Mouse (Mus musculus) MEL (cell line): ENCODE measurements around the gene Pphln1. TPM values are rescaled to one million over a fixed set of nuclear protein-coding genes. Genes with fewer than 3 reads are reported as not detected.

ENCODE experiments used
- DNase-seq: peaks from one replicate; pipeline ENCODE4 v3.0.0; 2011; ENCODE audit warnings: low read depth, low spot score
- H3K27ac ChIP-seq: 2 replicates; pipeline ENCODE4 v1.5.1; 2012; ENCODE audit warnings: low read depth, mild to moderate bottlenecking, control low read depth, low read length, moderate library complexity; ENCODE audit not compliant: control insufficient read depth
- H3K27me3 ChIP-seq, 2 experiments: fragments of 150-350 bp in 1 of 2; sonication (generic) in 1 of 2; 2 replicates each; pipeline ENCODE4 v1.6.1; 2012; ENCODE audit warnings: low read length in 2 of 2, mild to moderate bottlenecking in 2 of 2, improper control_type of control experiment in 1 of 2, moderate library complexity in 1 of 2; ENCODE audit not compliant: insufficient read depth in 2 of 2, control insufficient read depth in 1 of 2
- H3K36me3 ChIP-seq, 2 experiments: 2 replicates each; pipeline ENCODE4 v1.6.1; 2012 to 2014; ENCODE audit warnings: low read length in 2 of 2, improper control_type of control experiment in 1 of 2, inconsistent platforms in 1 of 2, mild to moderate bottlenecking in 1 of 2; ENCODE audit not compliant: insufficient read depth in 2 of 2, control insufficient read depth in 1 of 2
- H3K4me1 ChIP-seq, 2 experiments: fragments of 150-350 bp in 1 of 2; sonication (generic) in 1 of 2; 2 replicates each; pipeline ENCODE4 v1.6.1; 2012; ENCODE audit warnings: low read length in 2 of 2, improper control_type of control experiment in 1 of 2, mild to moderate bottlenecking in 1 of 2; ENCODE audit not compliant: insufficient read depth in 2 of 2, control insufficient read depth in 1 of 2
- H3K4me3 ChIP-seq, 2 experiments: fragments of 150-350 bp in 1 of 2; sonication (generic) in 1 of 2; 2 replicates each; pipeline ENCODE4 v1.5.1; 2012; ENCODE audit warnings: low read depth in 2 of 2, low read length in 2 of 2, mild to moderate bottlenecking in 2 of 2, moderate library complexity in 2 of 2, control low read depth in 1 of 2, improper control_type of control experiment in 1 of 2; ENCODE audit not compliant: control insufficient read depth in 1 of 2, insufficient read depth in 1 of 2
- H3K79me2 ChIP-seq: 2 replicates; pipeline ENCODE4 v1.6.1; 2012; ENCODE audit warnings: mild to moderate bottlenecking, low read length, moderate library complexity; ENCODE audit not compliant: control insufficient read depth, poor library complexity, insufficient read depth
- H3K9ac ChIP-seq: 2 replicates; pipeline ENCODE4 v1.6.1; 2012; ENCODE audit warnings: low read depth, mild to moderate bottlenecking, control low read depth, low read length, moderate library complexity; ENCODE audit not compliant: control insufficient read depth, poor library complexity, severe bottlenecking
- H3K9me3 ChIP-seq: fragments of 150-350 bp; sonication (generic); replicated peaks from 2 replicates; pipeline ENCODE4 v1.6.1; 2012; ENCODE audit warnings: mild to moderate bottlenecking, low read length, improper control_type of control experiment, moderate library complexity; ENCODE audit not compliant: insufficient read depth
- CHD1 ChIP-seq: IDR thresholded peaks from 2 replicates; pipeline ENCODE4 v1.6.1; 2012; ENCODE audit warnings: low read depth, mild to moderate bottlenecking, inconsistent platforms, low read length, improper control_type of control experiment
- CHD2 ChIP-seq: IDR thresholded peaks from 2 replicates; pipeline ENCODE4 v1.6.1; 2011; ENCODE audit warnings: low read length, improper control_type of control experiment
- CTCF ChIP-seq, 3 experiments: IDR thresholded peaks in 2 of 3; conservative IDR thresholded peaks in 1 of 3; 2 replicates each; pipeline ENCODE4 v1.5.1; 2011 to 2012; ENCODE audit warnings: low read length in 3 of 3, low read depth in 2 of 3, mild to moderate bottlenecking in 2 of 3, improper control_type of control experiment in 1 of 3, inconsistent platforms in 1 of 3, mixed read lengths in 1 of 3, moderate library complexity in 1 of 3; ENCODE audit not compliant: control insufficient read depth in 1 of 3, insufficient read depth in 1 of 3, poor library complexity in 1 of 3, severe bottlenecking in 1 of 3
- ELF1 ChIP-seq: IDR thresholded peaks from 2 replicates; pipeline ENCODE4 v1.6.1; 2014; ENCODE audit warnings: low read depth, mild to moderate bottlenecking, inconsistent platforms, low read length, improper control_type of control experiment, moderate library complexity
- GABPA ChIP-seq: IDR thresholded peaks from 2 replicates; pipeline ENCODE4 v1.6.1; 2012; ENCODE audit warnings: low read depth, mild to moderate bottlenecking, inconsistent platforms, low read length, improper control_type of control experiment, moderate library complexity
- HCFC1 ChIP-seq: IDR thresholded peaks from 2 replicates; pipeline ENCODE4 v1.6.1; 2012; ENCODE audit warnings: low read depth, mild to moderate bottlenecking, inconsistent platforms, low read length, improper control_type of control experiment, moderate library complexity
- MAZ ChIP-seq: IDR thresholded peaks from 2 replicates; pipeline ENCODE4 v1.6.1; 2012; ENCODE audit warnings: low read depth, mild to moderate bottlenecking, inconsistent platforms, low read length, improper control_type of control experiment
- MYC ChIP-seq: IDR thresholded peaks from 2 replicates; pipeline ENCODE4 v1.6.1; 2011; ENCODE audit warnings: low read depth, mild to moderate bottlenecking, low read length, improper control_type of control experiment, moderate library complexity
- NRF1 ChIP-seq: IDR thresholded peaks from 2 replicates; pipeline ENCODE4 v1.6.1; 2014; ENCODE audit warnings: low read depth, mild to moderate bottlenecking, inconsistent platforms, low read length, improper control_type of control experiment, moderate library complexity; ENCODE audit not compliant: poor library complexity, insufficient read depth, severe bottlenecking
- POLR2AphosphoS5 ChIP-seq: IDR thresholded peaks from 2 replicates; pipeline ENCODE4 v1.6.1; 2012; ENCODE audit warnings: low read depth, borderline replicate concordance, mild to moderate bottlenecking, inconsistent platforms, low read length, moderate library complexity, mixed read lengths
- SIN3A ChIP-seq: IDR thresholded peaks from 2 replicates; pipeline ENCODE4 v1.6.1; 2012; ENCODE audit warnings: low read length, improper control_type of control experiment, inconsistent platforms
- TCF12 ChIP-seq: IDR thresholded peaks from 2 replicates; pipeline ENCODE4 v1.6.1; 2014; ENCODE audit warnings: low read depth, mild to moderate bottlenecking, inconsistent platforms, low read length, improper control_type of control experiment, moderate library complexity
- USF1 ChIP-seq: IDR thresholded peaks from 2 replicates; pipeline ENCODE4 v1.6.1; 2014; ENCODE audit warnings: low read depth, mild to moderate bottlenecking, inconsistent platforms, low read length, improper control_type of control experiment, moderate library complexity
- polyA plus RNA-seq, 2 experiments: library from polyadenylated mRNA; stranded (reverse) in 1 of 2; unstranded in 1 of 2; fragments of >175 nt in 1 of 2; fragments of >200 nt in 1 of 2; gene quantifications; 2 replicates each; pipeline versions ENCODE4 v1.2.1 to v1.2.4; 2012; ENCODE audit warnings: low replicate concordance in 2 of 2, low read depth in 1 of 2; ENCODE audit not compliant: insufficient read length in 2 of 2, insufficient read depth in 1 of 2, missing spikeins in 1 of 2
- total RNA-seq: library from RNA; depleted of rRNA; stranded (reverse); fragments of 300-350 nt; gene quantifications from 2 replicates; pipeline ENCODE4 v1.2.3, GENCODE M21; 2012

Gene Pphln1
- total and polyA plus RNA-seq, 3 experiments = 43.4 to 63.0 (median 50.1) TPM

DNA sequence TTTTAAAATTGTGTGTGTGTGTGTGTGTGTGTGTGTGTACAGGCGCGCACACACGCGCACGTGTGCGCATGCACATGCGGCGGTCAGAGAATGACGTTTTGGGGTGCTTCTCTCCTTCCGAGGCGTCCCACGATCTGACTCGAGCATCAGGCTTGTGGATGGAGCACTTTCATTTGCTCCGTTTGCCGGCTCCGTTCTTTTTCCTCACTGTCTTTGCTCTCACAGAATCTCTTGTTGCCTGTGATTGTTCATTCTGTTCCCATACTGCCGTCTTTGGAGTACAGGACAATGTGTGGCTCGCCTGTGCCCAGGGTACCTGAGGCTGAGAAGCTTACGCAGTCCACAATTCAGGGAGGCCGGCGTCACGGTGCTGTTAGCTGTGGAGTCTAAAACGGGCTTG is 62.9 kb downstream of the Pphln1 start:
- Histone ChIP-seq H3K4me1 (no peaks in the 10 kb centered on the region; a peak in 1 of 4 replicates), H3K27ac (no peak overlapping the region), H3K36me3 (peaks cover 0 to 16% of the 10 kb centered on the region in 2 experiments; a peak in 2 of 4 replicates), H3K9ac (no peak overlapping the region), H3K9me3 (no peaks in the 10 kb centered on the region), H3K79me2 (no peaks in the 10 kb centered on the region), H3K4me3 (no peak overlapping the region), H3K27me3 (no peaks in the 10 kb centered on the region)
- DNase-seq = no peak
- no peak for TF ChIP-seq ELF1
- TF ChIP-seq SIN3A = no peak
- no peak for TF ChIP-seq CTCF (IDR thresholded peaks at IDR 0.05 in 2 of 3, conservative IDR thresholded peaks at IDR 0.05 in 1 of 3; ENCODE audit: control insufficient read depth in 1 of 3, insufficient read depth in 1 of 3, low read depth in 2 of 3, low read length in 3 of 3, poor library complexity in 1 of 3, severe bottlenecking in 1 of 3)
- no peak for TF ChIP-seq MYC
- TF ChIP-seq TCF12 = no peak
- no peak for TF ChIP-seq USF1

DNA sequence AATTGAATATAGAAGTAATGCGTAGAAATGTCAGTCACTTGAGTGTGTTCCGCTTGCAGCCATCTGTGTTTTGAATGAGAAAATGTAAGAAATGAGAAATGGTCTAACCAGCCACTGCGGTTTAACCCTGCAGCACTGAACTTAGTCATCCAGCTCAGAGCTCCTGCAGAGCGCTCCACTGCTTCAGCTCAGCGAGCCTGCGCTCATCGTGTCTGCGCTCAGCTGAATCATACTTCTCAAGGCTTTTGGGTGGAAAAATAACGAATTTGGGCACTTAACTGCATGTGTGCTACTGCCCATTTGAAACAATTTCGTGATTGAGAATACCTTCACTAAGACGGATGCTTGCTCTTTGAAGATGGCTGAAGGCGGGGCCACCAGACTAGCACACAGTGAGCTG is 73.5 kb downstream of the Pphln1 start:
- no peak for DNase-seq
- Histone ChIP-seq H3K4me1 (no peaks in the 10 kb centered on the region), H3K9me3 (no peaks in the 10 kb centered on the region), H3K36me3 (peaks cover 0 to 14% of the 10 kb centered on the region in 2 experiments; a peak in 3 of 4 replicates), H3K9ac (no peak overlapping the region), H3K27ac (no peak overlapping the region), H3K79me2 (no peaks in the 10 kb centered on the region; the same call in 1 of the 2 replicates), H3K4me3 (no peak overlapping the region), H3K27me3 (no peaks in the 10 kb centered on the region)
- TF ChIP-seq MAZ = no peak
- TF ChIP-seq ELF1 = no peak
- TF ChIP-seq GABPA = no peak
- no peak for TF ChIP-seq CHD1
- no peak for TF ChIP-seq CHD2
- no peak for TF ChIP-seq HCFC1
- TF ChIP-seq, all 39 proteins: peak for 0

DNA sequence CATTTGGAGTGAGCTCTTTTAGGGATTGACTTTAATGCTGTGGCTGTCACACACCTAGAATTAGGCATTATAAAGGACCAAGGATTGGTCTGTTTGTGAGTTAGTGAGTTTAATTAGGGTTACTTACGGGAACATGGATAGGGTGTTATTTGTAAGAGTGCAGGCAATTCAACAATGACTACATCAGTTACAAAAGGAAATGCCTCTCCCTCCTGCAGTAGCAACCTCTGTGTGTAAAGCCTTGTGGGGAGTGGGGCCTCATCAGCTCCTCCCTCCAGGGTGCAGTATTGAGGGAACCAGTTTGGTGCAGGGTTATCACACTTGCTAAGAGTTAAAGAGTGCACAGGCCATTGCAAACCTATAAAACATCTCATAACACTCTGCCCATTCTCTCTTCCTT is 73.9 kb downstream of the Pphln1 start:
- TF ChIP-seq NRF1 = no peak
- no peak for TF ChIP-seq POLR2AphosphoS5
- Histone ChIP-seq H3K27me3 (no peaks in the 10 kb centered on the region), H3K4me1 (no peaks in the 10 kb centered on the region), H3K79me2 (no peaks in the 10 kb centered on the region; the same call in 1 of the 2 replicates), H3K27ac (no peak overlapping the region), H3K9ac (no peak overlapping the region), H3K9me3 (no peaks in the 10 kb centered on the region), H3K36me3 (peaks cover 0 to 12% of the 10 kb centered on the region in 2 experiments; a peak in 3 of 4 replicates), H3K4me3 (no peak overlapping the region)
- DNase-seq = no peak
